Mouse (Mus musculus): ENCODE results near the gene Vps18.

The Vps18 gene

DNA sequence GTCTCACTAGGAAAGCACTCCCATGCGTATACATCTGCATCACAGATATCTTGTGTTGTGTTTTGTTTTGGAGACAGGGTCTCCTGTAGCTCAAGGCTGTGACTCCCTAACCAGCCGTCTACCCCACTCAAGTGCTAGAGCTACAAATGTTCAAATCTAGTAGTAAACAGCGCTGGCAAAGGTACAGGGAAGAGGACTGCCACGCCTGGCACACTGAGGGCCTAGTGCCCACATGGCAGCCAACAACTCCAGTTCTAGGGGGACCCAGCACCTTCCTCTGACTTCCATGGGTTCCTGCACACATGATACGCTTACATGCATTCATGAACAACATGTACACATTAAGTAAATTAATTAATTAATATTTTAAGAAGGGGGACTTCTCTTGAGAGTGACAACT lies 3.7 kb downstream of the Vps18 start:
- no peak for DNase-seq (ENCODE audit: low spot score)

DNA sequence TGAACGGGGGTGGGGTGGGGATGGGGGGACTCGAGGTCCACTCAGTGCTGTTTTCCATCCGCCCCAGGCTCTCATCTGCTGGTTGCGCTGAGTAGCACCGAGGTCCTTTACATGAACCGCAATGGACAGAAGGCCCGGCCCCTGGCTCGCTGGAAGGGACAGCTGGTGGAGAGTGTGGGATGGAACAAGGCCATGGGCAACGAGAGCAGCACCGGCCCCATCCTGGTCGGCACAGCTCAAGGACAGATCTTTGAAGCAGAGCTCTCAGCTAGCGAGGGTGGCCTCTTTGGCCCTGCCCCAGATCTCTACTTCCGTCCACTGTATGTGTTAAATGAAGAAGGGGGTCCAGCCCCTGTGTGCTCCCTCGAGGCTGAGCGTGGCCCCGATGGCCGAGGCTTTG lies 4.3 kb downstream of the Vps18 start:
- DNase-seq (ENCODE audit: low spot score), result no peak

DNA sequence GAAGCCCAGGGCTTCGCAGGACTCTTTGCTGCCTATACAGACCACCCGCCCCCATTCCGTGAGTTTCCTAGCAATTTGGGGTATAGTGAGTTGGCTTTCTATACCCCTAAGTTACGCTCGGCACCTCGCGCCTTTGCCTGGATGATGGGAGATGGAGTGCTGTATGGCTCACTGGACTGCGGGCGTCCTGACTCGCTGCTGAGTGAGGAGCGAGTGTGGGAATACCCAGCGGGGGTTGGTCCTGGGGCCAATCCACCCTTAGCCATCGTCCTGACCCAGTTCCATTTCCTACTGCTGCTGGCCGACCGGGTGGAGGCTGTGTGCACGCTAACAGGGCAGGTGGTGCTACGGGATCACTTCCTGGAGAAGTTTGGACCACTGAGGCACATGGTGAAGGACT lies 4.8 kb downstream of the Vps18 start:
- DNase-seq (ENCODE audit: low spot score), result no peak

DNA sequence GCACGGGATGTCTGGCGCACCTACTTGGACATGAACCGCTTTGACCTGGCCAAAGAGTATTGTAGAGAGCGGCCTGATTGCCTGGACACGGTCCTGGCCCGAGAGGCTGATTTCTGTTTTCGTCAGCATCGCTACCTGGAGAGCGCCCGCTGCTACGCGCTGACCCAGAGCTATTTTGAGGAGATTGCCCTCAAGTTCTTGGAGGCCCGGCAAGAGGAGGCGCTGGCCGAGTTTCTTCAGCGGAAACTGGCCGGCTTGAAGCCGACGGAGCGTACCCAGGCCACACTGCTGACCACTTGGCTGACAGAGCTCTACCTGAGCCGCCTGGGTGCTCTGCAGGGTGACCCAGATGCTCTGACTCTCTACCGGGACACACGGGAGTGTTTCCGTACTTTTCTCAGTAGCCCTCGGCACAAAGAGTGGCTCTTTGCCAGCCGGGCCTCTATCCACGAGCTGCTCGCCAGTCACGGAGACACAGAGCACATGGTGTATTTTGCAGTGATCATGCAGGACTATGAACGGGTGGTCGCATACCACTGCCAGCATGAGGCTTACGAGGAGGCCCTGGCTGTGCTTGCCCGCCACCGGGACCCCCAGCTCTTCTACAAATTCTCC lies 5.3 kb downstream of the Vps18 start:
- no peak for DNase-seq (ENCODE audit: low spot score)

DNA sequence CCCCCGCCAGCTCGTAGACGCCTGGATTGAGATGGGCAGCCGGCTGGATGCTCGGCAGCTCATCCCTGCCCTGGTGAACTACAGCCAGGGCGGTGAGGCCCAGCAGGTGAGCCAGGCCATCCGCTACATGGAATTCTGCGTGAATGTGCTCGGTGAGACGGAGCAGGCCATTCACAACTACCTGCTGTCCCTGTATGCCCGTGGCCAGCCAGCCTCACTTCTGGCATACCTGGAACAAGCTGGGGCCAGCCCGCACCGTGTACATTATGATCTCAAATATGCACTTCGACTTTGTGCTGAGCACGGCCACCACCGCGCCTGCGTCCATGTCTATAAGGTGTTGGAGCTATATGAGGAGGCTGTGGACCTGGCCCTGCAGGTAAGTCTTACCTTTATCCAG lies 5.9 kb downstream of the Vps18 start:
- DNase-seq (ENCODE audit: low spot score), result no peak

DNA sequence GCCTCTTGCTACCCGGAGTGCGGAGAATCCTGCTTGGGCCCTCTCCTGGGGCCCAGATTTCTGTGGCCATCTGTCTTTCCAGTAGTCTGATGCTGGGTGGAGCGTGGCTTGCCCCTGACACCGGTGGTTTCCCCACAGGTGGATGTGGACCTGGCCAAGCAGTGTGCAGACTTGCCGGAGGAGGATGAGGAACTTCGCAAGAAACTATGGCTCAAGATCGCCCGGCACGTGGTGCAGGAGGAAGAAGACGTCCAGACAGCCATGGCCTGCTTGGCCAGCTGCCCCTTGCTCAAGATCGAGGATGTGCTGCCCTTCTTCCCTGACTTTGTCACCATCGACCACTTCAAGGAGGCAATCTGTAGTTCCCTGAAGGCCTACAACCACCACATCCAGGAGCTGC lies 8.2 kb downstream of the Vps18 start:
- no peak for DNase-seq (ENCODE audit: low spot score)

DNA sequence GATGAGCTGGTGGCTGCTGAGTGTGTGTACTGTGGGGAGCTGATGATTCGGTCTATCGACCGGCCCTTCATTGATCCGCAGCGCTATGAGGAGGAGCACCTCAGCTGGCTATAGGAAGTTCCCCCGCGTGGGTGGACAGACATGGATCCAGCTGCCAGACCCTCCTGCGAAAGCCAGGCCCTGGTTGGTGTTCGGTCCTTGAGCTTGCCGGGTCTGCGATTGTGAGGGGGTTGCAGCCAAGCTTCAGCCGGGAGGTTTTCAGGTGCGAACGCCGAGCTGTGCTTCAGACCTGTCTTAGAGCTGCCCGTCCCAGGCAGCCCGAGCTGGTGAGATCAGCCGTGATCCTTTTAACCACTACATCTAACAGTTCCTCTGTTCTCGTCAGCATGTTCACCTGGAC lies 9.0 kb downstream of the Vps18 start:
- no peak for DNase-seq (ENCODE audit: low spot score)

DNA sequence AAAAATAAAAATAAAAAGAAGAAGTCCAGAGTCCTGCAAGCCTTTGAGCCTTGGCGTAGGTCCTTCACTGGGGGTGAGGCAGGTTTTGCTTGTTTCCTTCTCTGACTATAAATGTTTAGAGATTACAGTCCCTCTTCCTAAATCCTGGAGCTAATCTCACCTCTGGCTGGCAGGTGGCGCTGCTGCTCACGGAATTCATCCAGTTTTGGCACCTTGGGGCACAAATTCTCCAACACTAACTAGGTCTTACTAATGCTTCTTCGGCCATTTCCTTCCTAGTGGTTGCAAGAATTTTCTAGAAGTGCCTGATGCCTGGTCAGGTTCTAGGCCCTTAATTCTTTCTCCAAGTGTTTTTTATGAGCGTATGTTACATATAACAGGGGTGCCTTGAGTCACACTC lies 9.8 kb downstream of the Vps18 start:
- peak; percentile 79 for DNase-seq (ENCODE audit: low spot score)

DNA sequence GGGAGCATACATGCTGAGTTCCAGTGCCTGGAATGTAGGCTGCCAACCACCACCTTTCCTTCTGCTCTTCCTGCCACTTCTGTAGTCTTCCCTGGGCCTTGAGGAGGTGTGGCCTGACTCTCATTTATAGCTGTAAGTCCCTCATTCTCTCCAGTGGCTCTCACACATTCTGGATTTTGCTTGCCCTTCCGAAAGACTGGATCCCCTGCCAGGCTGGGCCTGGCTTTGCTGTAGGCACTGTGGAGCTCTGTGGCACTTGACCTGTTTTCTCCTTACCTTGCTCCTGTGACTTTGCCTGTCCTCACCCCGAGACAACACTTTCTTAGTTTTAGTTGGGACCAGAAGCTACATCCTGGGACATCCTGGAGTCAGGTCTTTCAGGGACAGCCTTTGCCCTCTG lies 10.3 kb downstream of the Vps18 start:
- DNase-seq (ENCODE audit: low spot score), result no peak

DNA sequence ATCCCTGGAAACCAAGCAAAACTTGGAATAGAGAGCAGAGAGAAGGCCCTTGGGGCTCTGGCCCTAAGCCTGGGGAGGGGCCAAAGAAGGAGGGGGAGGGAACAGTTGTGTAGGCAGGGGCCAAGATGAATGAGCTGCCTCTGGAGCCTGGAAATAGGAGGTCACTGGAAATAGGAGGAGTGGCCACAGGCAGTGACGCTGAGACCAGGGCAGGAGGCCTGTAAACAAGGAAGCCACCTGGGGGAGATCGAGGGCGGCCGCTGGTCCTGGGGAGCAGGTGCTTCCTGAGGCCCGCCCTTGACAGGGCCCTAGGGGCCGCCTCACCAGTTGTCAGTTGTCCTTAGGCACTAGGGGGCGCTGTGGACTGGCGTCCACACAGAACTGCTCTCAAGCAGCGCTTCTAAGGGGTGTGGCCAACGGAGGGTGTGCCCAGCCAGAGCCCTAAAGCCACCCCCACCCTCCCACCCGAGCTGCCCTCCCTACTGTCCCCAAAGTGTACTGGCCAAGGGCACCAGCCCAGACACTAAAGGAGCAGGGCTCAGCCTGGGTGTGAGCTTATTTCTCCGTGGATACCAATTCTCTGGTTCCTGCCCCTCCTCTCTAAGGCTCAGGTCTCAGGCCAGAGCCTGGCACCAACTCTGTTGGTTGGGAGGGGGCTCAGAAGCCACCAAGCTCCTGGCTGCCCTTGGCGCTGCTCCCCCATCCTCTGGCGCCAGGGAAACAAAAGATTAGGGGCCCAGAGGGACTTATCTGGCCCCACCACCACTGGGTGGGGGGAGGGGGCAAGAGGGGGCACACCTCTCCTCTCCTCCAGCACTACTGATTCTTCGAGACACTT lies 11.7 kb downstream of the Vps18 start:
- peak; percentile 92 for DNase-seq (ENCODE audit: low spot score)

DNA sequence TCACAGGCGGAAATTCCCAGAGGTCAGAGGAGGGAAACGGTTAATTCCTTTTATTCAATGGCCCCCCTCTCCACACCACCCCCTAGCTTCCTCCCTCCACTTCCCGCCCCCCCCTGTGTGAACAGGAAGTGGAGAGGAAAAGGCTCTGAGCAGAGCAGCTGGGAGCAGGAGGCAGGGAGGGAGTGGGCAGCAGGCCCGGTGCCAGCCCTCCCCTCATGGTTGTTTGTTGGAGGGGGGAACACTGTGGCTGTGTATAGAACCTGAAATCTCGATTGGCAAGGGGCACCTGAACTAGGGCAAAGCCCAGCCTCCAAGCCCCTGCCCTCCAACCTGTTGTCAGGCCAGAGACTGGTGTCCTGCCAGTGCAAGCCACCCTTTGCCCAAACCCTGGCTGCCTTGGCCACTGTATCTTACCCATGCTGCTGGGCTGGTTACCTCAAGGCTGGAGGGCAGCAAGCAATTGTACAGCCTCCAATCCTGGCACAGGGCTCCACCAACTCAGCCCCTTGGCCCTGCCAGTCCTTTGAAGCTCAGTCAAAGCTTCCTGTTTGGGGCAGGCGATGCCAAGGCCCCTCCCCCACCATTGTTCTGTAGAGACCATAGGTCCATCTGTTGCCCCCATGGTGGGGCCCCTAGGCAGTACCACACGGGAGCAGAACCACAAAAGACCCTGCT lies 12.4 kb downstream of the Vps18 start:
- DNase-seq (ENCODE audit: low spot score), result no peak

DNA sequence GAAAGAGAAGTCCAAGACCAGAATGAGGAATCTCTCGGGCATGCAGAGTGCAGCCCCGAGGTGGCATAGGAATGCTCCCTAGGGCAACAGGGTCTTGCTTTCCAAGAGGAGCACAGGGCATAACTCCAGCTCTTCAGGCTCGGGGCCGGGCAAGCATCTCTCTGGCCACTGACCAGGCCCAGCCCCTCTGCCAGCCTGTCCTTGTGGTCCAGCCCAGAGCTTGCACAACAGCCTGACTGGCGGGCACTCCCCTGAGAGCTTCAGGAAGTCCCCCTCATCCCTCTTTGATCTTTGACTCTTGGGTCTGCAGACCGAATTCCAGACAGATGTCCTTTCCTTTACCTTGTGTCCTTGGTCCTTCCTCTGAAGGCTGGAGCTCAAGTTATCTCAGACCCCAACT lies 14.3 kb downstream of the Vps18 start:
- no peak for DNase-seq (ENCODE audit: low spot score)

DNA sequence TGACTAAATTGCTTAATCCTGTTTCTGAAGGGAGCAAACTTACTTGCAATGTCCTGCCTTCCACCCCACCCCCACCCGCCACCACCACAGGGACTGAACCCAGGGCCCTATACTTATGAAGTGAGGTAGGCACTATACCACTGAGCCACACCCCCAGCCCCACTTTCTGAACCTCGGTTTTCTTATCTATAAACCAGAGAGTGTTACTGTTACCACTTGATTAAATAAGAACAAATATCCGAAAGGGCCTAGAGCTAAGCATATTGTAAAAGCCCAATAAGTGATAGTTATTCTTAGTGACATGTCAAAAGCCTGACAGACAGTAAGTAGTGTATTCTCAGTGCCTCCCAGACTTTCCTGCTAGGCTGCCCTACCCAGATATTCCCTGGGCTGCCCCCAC lies 15.9 kb downstream of the Vps18 start:
- DNase-seq (ENCODE audit: low spot score), result no peak

DNA sequence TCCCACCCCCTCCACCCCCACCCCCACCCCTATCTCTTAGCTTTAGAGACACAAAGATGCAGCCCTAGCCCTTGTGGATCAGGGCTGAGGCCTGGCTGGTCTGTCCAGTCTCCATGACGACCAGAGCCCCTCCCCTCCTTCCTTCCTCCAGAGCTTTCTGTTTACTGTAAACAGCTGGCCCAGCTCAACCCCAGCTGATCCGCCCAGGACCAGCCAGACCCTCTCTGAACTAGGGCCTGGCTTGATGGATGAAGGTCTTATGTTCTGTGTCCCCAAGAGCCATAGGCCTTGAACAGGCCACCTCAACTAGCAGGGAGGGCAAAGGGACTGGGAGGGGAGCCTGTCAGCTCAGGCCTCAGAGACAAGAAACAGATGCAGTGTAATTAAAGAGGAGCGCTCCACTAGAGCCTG lies 16.3 kb downstream of the Vps18 start:
- DNase-seq (ENCODE audit: low spot score), result peak; percentile 77

DNA sequence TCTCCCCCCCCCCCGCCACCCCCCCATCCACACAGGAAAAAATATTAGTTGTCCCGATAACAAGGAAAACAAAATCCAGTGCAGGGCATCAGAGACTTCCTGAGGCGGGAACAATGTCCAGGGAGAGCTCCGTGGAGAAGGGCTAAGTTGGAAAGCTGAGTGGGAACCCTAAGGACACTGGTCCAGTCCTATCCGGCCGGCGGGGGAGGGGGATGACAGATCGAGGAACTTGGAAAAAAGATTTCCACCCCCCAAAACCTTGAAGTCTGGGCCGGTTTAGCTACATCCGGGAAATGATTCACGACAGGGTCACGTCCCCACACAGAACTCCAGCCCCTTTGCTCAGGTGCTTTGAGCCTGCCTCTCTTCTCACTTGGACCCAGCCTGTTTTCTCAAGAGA lies 23.0 kb downstream of the Vps18 start:
- no peak for DNase-seq (ENCODE audit: low spot score)

DNA sequence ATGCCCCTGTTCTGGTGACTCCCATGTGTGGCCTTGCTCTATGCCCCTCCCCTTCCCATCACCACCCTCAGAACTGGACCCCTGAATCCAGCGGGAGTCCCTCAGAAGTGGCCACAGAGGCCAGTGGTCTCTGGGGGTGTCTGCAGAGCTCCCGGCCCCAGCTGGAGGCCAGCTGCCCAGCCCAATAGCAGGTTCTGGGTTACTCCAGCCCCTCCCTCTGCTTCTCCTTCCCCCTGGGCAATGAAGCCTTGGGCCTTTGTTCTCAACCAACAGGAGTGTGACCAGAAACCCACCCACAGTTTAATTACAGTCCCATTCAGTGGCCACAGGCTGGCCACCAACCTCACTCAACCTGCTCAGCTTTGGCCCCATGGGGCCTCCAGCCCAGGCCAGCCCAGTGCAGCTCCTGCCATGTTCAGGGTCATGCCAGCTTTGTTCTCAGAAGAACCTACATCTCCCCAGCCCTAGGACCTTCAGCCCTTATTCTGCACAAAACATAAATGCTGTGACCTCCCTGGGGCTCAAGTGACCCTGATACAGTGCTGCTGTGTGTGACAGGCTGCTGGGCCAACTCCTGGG lies 23.9 kb downstream of the Vps18 start:
- no peak for DNase-seq (ENCODE audit: low spot score)

DNA sequence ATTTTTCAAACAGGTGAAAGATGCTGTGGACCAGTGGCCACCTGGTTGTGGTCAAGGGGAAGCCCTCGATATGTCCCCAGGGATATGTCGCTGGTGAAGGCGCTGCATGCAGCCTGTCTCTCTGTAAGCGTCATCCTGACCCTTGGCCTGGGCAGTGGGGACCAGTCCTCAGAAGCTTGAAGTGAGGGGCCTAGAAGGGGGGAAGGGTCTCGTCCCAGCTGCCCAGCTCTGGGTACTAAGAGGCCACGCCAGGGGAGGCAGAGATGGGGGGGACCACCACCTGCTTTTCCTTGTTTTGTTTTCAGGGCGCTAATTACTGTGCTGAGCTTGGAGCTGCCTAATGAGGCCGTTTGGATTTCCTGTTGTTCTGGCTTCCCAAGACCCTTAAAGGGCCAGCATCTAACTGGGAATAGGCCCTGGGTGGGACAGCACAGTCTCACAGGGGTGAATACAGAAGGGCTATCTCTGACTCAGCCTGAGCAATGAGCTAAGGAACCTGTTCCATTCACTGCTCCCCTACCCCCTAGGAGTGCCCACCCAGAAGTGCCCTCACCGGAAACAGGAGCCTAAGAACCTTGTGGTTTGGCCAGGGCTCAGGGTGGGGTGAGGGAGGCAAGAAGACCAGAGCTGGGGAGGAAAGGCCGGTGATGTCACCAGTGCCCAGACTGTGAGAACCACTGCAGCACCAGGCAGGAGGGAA lies 25.4 kb downstream of the Vps18 start:
- no peak for DNase-seq (ENCODE audit: low spot score)

DNA sequence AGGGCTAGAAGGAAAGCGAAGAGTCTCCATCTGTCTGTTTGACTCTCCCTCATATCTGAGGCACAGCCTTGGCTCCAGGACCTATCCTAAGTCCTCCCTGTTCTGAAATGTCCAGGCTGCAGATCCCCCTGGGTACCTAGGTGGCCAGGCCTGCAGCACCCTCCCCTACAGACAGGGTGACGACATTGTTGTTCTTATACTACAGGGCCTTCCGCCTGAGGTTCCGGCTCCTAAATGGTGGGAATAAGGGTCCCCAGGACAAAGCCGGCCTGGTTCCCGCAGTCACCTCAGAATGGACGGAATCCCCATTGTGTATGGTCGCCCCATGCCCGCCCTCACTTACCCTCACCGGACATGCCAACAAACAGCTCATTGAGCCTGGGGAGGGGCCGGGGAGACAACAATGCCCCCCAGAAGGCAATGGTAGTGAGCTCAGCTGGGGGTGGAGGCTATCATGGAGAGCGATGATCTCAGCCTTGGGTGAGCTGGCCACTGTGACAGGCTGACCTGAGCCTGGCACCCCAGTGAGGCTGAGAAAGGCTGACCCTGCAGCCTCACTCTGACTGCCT lies 26.3 kb downstream of the Vps18 start:
- no peak for DNase-seq (ENCODE audit: low spot score)

DNA sequence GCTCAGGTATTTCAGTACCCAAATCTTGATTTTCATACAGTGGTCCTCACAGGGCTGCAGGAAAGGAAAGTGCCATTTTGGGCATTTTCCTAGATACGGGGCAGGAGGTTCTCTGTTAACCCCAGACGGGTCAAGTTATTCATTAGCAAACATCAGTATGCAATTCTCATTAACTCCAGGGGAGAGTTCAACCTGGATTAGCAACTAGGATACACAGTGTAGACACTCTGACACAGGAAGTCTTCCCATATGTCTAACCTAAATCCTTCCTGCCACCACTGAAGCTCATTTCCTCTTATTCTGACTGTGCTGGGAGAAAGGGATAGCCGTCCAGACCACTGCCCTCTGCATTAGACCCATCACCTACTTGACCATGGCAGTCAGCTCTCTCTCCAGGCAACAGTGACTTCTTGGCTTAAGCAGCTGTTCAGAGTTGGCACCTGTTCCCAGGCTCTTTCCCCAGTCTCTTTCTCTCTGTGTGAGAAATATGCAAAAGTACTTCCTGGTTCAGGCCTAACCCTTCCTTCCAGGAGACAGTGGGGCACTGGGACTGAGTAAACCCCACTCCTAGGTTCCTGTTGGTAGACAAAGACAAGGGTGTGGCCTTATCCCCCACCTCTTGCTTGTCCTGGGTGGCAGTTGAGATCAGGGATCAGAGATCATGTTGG lies 29.6 kb downstream of the Vps18 start:
- no peak for DNase-seq (ENCODE audit: low spot score)

DNA sequence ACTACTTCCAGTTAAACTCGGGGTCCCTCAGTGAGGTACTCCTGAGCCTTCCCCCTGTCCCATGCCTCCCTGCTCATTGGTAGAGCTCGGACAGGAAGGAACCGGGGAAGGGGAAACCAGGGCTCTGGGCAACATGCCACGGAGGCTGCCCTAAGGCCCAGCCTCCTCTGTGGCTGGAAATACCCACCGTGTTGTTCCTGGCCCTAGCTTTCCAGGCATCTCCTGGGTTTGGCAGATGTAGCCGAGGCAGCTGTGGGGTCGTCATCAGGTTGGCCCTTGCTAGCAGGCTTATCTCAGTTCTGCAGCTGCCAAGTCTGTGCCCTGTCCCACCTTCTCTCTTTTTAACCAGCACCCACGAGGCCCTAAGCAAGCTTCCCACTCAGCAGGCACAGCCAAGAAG lies 32.0 kb downstream of the Vps18 start:
- no peak for DNase-seq (ENCODE audit: low spot score)

DNA sequence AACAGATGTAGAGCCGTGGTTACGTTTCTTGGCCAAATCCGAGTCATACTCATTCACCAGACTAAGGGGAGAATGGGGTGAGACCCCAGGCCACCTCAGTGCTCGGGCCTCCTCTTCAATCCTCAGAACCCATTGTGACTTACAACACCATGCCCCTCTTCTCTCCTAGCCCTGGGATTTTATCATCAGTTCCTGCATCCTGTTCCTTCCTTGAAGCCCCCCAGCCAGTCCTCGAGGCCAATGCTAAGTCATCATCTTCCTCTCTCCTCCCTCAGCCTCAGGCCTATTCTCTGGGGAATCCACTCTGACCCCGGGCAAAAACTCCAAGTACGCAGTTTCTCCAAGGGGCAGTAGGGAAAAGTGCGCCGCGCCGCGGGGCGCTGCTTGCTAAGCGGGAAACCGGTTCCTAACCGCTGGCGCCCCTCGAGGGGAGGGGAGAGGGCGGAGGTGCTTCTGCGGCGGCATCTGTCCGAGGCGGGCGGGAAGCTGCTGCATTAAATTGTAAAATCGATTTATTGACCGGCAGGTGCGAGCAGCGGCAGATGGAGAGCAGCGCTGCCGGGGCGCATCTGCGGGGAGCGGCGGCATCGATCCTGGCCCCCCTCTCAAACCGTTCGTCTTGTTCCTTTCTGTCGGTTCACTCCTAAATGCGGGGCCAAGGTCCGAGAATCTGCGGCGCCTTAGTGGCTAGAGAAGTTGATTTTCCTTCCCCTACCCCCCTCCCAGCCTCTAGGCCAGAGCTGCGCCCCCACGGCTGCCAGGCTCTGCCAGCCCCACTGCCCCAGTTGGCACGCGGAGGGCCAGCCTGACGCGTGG lies 33.4 kb downstream of the Vps18 start:
- DNase-seq (ENCODE audit: low spot score), result peak; percentile 63
